Mouse (Mus musculus) splenic B cell, adult 2 months (primary cell): ENCODE measurements around the gene Doc2g.

Experiments used
- DNase-seq: peaks from one replicate; pipeline ENCODE4 v3.0.0-alpha.2; 2011; ENCODE audit warnings: low read depth, low spot score
- H3K27me3 ChIP-seq: 2 replicates; pipeline ENCODE4 v1.6.1; 2012; ENCODE audit warnings: mild to moderate bottlenecking, low read length, moderate library complexity, mixed read lengths; ENCODE audit not compliant: control insufficient read depth, poor library complexity, insufficient read depth, severe bottlenecking
- H3K36me3 ChIP-seq: 2 replicates; pipeline ENCODE4 v1.6.1; 2012; ENCODE audit warnings: mild to moderate bottlenecking, low read length, moderate library complexity, mixed read lengths; ENCODE audit not compliant: control insufficient read depth, poor library complexity, insufficient read depth, severe bottlenecking

The Doc2g gene

DNA sequence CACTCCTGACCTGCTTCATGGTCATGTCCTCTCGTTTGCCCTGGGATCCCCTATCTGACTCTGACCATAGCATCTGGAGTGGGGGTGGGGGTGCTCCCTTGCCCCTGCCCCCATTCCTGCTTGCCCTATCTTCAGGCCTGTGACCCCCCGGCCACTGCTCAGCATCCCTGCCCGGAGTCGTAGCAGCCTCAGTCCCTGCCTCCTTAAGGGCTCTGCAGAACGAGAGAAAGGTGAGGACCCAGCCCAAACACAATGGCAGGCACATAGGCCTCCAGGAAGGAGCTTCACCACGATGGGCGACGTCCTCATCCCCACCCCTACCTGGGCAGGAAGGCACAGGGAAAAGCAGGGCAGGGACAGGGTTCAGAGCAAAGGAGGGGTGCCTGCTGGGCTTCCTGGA is 4.8 kb upstream of the Doc2g start:
- H3K36me3 ChIP-seq, result no peaks in the 10 kb centered on the region
- H3K27me3 ChIP-seq, result no peaks in the 10 kb centered on the region
- no peak for DNase-seq

DNA sequence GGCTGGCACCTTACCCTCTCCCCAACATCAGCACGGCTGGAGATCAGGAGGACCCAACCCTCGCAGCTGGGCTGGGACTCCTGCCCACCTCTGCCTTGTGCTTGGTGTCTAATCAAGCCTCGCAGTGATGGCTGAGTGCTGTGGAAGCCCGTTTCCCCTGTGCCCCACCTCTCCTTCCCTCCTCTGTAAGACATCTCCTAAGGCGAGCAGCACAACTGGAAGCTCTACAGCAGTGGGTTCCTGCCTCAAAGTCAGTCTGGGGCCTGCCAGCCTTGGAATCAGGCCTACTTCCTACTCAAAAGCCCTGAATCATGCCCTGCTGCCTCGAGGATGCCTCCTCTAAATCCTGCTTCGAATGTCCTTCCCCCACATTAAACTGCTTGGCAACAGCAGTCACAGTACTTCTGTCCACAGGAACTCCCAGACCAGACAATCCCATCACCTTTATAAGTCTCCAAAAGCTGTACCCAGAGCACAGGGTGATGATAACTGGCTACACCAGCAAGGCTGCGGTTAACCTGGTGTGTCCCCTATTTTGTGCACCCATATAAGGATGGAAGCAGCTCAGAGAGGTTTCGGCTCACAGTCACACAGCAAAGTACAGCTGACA is 3.9 kb upstream of the Doc2g start:
- no peaks in the 10 kb centered on the region for H3K36me3 ChIP-seq
- DNase-seq, result no peak
- H3K27me3 ChIP-seq, result no peaks in the 10 kb centered on the region

- no peaks in the 10 kb centered on the region for H3K27me3 ChIP-seq
- no peaks in the 10 kb centered on the region for H3K36me3 ChIP-seq
- DNase-seq, result peak; percentile 98
Measured at GRCm38 (mm10) chr19:4000119-4000900, 2.8 kb upstream of the Doc2g start, which contains the start of the genes Nudt8 and Gm49405. Gene Nudt8 (plus strand): TSS chr19:4000580. Gene Gm49405 (plus strand): TSS chr19:4000626.

GRCm38 (mm10) chr19:4000949-4001525 is 2.1 kb upstream of the Doc2g start:
- DNase-seq, result no peak
- H3K36me3 ChIP-seq, result peaks cover under 1% of the 10 kb centered on the region; the same call in 1 of the 2 replicates

DNA sequence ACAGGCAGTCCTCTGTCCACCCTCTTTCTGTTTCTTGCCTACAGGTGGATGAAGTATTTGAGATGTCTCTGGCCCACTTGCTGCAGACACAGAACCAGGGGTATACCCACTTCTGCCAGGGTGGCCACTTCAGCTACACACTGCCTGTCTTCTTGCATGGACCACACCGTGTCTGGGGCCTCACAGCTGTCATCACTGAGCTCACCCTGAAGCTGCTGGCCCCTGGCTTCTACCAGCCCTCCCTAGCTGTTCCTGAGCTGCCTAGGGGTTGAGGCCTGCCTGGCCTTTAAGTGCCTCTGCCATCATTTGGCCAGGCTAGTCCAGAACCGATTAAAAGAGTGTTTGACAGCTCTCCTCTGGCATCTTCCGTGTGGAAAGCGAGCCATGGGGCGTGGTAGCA is 1.4 kb upstream of the Doc2g start:
- no peak for DNase-seq
- H3K27me3 ChIP-seq, result no peaks in the 10 kb centered on the region
- H3K36me3 ChIP-seq, result peaks cover 4% of the 10 kb centered on the region; the same call in 1 of the 2 replicates

More at GRCm38 (mm10) chr19:4000949-4001525, 2.1 kb upstream of the Doc2g start:
- no peaks in the 10 kb centered on the region for H3K27me3 ChIP-seq

- peaks cover 7% of the 10 kb centered on the region for H3K36me3 ChIP-seq
- DNase-seq, result no peak
- no peaks in the 10 kb centered on the region for H3K27me3 ChIP-seq
Measured at GRCm38 (mm10) chr19:4003641-4004040, 528 bp downstream of the Doc2g start.

DNA sequence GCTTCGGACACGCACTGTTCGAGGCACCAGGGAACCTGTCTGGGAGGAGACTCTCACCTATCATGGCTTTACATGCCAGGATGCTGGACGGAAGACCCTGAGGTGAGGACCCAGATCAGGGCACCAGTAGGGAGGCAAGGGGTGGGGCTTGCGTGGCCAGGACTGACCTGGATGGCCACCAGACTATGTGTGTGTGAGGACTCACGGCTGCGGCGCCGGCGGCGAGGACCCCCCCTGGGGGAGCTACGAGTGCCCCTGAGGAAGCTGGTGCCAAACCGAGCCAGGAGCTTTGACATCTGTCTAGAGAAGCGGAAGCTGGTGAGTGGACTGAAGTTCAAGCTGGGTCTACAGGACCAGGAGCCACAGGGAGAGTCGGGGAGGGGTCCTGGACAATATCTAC is 1.2 kb downstream of the Doc2g start:
- Histone ChIP-seq H3K27me3 (no peaks in the 10 kb centered on the region), H3K36me3 (peaks cover 7% of the 10 kb centered on the region)
- DNase-seq, result no peak

GRCm38 (mm10) chr19:4005091-4005490 is 2.0 kb downstream of the Doc2g start:
- Histone ChIP-seq H3K27me3 (no peaks in the 10 kb centered on the region), H3K36me3 (peaks cover 7% of the 10 kb centered on the region)
- DNase-seq, result no peak

DNA sequence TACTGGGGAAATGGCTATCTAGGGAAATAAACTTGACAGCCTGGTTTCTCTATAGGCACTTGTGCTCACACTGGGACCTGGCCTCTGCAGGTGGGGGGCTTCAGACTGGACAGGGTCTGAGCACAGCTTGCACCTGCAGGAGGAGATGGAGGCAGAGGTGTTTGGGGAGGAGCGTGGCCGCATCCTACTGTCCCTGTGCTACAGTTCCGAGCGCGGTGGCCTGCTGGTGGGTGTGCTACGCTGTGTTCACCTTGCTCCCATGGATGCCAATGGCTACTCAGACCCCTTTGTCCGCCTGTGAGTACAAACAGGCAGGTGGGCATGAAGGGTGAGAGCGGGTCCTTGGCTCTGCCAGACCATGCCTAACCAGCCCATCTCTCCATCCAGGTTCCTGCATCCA is 2.9 kb downstream of the Doc2g start:
- no peaks in the 10 kb centered on the region for H3K27me3 ChIP-seq
- DNase-seq, result no peak
- peaks cover 7% of the 10 kb centered on the region for H3K36me3 ChIP-seq

GRCm38 (mm10) chr19:4011086-4011485 is 8.0 kb downstream of the Doc2g start:
- peaks cover 6% of the 10 kb centered on the region for H3K36me3 ChIP-seq
- no peaks in the 10 kb centered on the region for H3K27me3 ChIP-seq
- DNase-seq, result no peak

GRCm38 (mm10) chr19:4012432-4013022 is 9.4 kb downstream of the Doc2g start, which contains the start of gene Ndufv1:
Gene Ndufv1 (minus strand): TSS chr19:4012806.
- Histone ChIP-seq H3K27me3 (no peaks in the 10 kb centered on the region), H3K36me3 (peaks cover 2% of the 10 kb centered on the region; the same call in 1 of the 2 replicates)
- DNase-seq, result peak; percentile 96

GRCm38 (mm10) chr19:4013066-4013465 is 10.0 kb downstream of the Doc2g start:
- Histone ChIP-seq H3K36me3 (no peaks in the 10 kb centered on the region), H3K27me3 (no peaks in the 10 kb centered on the region)
- DNase-seq, result no peak

GRCm38 (mm10) chr19:4014802-4015201 is 11.7 kb downstream of the Doc2g start:
- Histone ChIP-seq H3K36me3 (no peaks in the 10 kb centered on the region), H3K27me3 (no peaks in the 10 kb centered on the region)
- no peak for DNase-seq

- Histone ChIP-seq H3K27me3 (no peaks in the 10 kb centered on the region), H3K36me3 (no peaks in the 10 kb centered on the region)
- DNase-seq, result no peak
Measured at GRCm38 (mm10) chr19:4015635-4016034, 12.5 kb downstream of the Doc2g start.
